Mouse (Mus musculus) liver, embryonic 15.5 days (tissue): ENCODE measurements around the gene Txn2. TPM values are rescaled to one million over a fixed set of nuclear protein-coding genes. Genes with fewer than 3 reads are reported as not detected.

Experiments
- ATAC-seq: fragments of 200-750 bp; cut with Nextera tagmentation; 2 replicates; pipeline ENCODE4 v1.8.0; 2017; ENCODE audit warnings: moderate number of reproducible peaks, mild to moderate bottlenecking, moderate library complexity; ENCODE audit not compliant: insufficient read depth
- H3K27ac ChIP-seq: fragments of 300-500 bp; sonication (generic); replicated peaks from 2 replicates; pipeline ENCODE4 v1.5.1; 2015; ENCODE audit warnings: mild to moderate bottlenecking, inconsistent platforms
- H3K27me3 ChIP-seq: fragments of 300-500 bp; sonication (generic); 2 replicates; pipeline ENCODE4 v1.6.1; 2015; ENCODE audit warnings: mild to moderate bottlenecking, inconsistent platforms
- H3K36me3 ChIP-seq: fragments of 300-500 bp; sonication (generic); replicated peaks from 2 replicates; pipeline ENCODE4 v1.6.1; 2015; ENCODE audit warnings: moderate library complexity, mild to moderate bottlenecking, inconsistent platforms
- H3K4me1 ChIP-seq: fragments of 300-500 bp; sonication (generic); replicated peaks from 2 replicates; pipeline ENCODE4 v1.6.1; 2015; ENCODE audit warnings: inconsistent platforms
- H3K4me2 ChIP-seq: fragments of 300-500 bp; sonication (generic); 2 replicates; pipeline ENCODE4 v1.6.1; 2015; ENCODE audit warnings: moderate library complexity, mild to moderate bottlenecking, inconsistent platforms
- H3K4me3 ChIP-seq: fragments of 300-500 bp; sonication (generic); replicated peaks from 2 replicates; pipeline ENCODE4 v1.5.1; 2015; ENCODE audit warnings: mild to moderate bottlenecking, inconsistent platforms
- H3K9ac ChIP-seq: fragments of 300-500 bp; sonication (generic); 2 replicates; pipeline ENCODE4 v1.6.1; 2015; ENCODE audit warnings: moderate library complexity, mild to moderate bottlenecking, inconsistent platforms
- H3K9me3 ChIP-seq: fragments of 300-500 bp; sonication (generic); replicated peaks from 2 replicates; pipeline ENCODE4 v1.6.1; 2016; ENCODE audit warnings: inconsistent platforms
- WGBS: fragments of 180-500 bp; shearing (Covaris S2); methylation state at CpG from one replicate; pipeline ENCODE4 v1.1.7; 2015; ENCODE audit warnings: mixed read lengths; ENCODE audit not compliant: insufficient replicate concordance; 5-methylcytosine and 5-hydroxymethylcytosine counted together
- polyA plus RNA-seq: library from polyadenylated mRNA; unstranded; fragments of >200 nt; fragmentation: Nextera tagmentation; extraction: Ambion mirVana; gene quantifications from 2 replicates; pipeline ENCODE4 v1.2.1, GENCODE M21; 2015

Gene Txn2
- polyA plus RNA-seq, 1 experiment from 2014 or later, result 185 TPM

DNA sequence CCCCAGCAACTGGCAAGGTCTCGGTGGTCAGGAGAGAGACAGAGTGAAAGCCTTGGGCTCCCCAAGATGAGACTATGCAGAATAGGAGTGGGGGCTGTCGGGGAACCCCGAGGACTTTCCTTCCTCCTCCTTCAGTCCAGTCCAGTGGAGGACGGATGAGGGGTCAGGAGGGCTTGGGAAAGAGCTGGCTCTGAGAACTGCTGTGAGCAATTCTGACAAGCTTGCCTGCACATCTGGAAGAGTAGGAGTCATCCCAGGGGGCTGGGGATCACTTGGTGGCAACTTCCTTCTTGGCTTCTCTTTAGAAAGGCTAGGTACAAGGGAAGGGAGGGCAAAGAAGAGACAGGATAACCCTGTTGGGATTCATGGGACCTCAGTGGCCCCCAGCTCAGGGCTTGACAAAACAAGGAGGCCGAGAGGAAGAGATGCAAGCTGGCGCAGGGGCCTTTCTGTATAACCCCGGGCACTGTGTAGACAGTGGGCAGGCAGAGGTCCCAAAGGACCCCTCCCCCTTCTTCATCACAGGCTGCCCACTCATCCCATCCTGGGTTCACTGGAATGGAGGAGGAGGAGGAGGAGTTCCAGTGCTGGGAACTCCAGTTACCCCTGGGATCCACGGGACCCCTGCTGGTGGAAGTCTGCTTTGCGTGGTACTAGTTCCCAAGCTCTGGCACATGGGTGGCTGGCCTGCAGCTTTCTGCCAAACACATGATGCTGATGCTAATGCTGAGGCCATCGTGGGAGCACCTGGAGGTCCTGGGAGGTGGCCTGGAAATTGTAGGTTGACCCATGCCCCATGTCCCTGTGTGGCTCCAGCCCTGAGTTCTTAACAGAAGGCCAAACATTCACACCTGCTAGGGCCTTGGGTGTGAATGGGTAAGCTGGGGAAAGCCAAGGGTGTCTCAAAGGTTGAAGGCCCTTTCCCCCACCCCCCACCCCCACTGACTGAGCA, 8.0 kb downstream of the Txn2 start:
- no peak overlapping the region for H3K9ac ChIP-seq
- ATAC-seq, result no peak
- H3K9me3 ChIP-seq, result no peaks in the 10 kb centered on the region
- 82% methylated on average over 10 of the region's 10 CpGs for WGBS
- H3K4me3 ChIP-seq, result no peak overlapping the region
- H3K27me3 ChIP-seq, result no peaks in the 10 kb centered on the region
- H3K4me1 ChIP-seq, result peaks cover 28% of the 10 kb centered on the region; the same call in 1 of the 2 replicates
- H3K4me2 ChIP-seq, result no peak overlapping the region
- H3K27ac ChIP-seq, result no peak overlapping the region
- peaks cover 91% of the 10 kb centered on the region for H3K36me3 ChIP-seq

DNA sequence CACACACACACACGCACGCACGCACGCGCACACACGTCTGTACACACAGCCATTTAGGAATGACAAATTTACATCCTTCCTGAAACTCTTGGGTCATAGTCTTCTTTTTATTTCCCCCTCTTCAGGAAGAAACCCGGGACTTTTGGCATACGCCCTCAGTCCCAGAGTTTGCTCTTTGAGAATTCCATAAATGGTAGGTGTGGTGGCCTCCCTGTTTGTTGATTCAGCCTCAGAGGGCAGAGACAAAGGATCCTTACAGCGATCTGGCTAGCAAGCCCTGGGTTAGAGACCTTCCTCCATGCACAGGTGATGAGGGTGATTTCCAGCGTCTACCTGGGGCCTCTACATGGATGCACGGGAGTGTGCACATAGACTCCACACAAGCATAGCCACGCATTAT, 9.4 kb downstream of the Txn2 start:
- no peak overlapping the region for H3K4me2 ChIP-seq
- H3K4me3 ChIP-seq, result no peak overlapping the region
- no peak overlapping the region for H3K27ac ChIP-seq
- peaks cover 28% of the 10 kb centered on the region; the same call in 1 of the 2 replicates for H3K4me1 ChIP-seq
- no peak overlapping the region for H3K9ac ChIP-seq
- no peaks in the 10 kb centered on the region for H3K27me3 ChIP-seq
- peaks cover 93% of the 10 kb centered on the region for H3K36me3 ChIP-seq
- H3K9me3 ChIP-seq, result no peaks in the 10 kb centered on the region
- 88% methylated on average over 12 of the region's 12 CpGs for WGBS
- no peak for ATAC-seq

DNA sequence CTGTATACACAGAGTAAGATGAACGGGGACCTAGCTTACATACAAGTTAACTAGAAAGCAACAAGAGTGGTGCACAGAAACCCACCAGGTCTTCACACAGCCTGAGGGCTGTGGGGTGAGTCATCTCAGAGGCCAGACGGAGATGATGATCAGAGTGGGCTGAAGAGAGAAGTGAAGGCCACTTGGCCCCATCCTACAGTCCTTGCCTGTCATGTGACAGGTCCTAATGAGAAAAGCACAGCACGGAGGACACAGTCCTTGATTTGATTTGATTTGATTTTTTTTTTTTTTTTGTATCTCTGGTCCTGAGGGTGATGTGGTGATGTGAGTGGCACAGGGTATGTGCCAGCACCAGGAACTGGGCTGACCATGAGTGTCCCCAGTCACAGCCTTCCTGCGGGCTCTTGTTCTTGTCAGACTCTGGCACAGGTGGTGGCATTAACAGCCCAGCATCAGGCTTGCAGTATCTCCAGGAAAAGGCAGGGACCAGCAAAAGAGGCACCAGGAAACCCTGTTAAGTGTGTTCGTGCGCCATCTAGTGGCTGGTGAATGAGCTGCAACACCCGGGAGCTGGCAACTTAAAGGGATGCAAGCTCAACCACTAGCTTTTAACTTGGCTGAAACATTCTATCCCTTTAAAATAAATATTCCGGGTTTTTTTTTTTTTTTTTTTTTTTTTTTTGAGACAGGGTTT, 11.8 kb downstream of the Txn2 start:
- WGBS, result 32% methylated on average over 8 of the region's 8 CpGs
- Histone ChIP-seq H3K4me3 (no peak overlapping the region), H3K4me2 (no peak overlapping the region), H3K36me3 (peaks cover 77% of the 10 kb centered on the region), H3K9ac (no peak overlapping the region), H3K9me3 (no peaks in the 10 kb centered on the region), H3K27me3 (no peaks in the 10 kb centered on the region), H3K27ac (no peak overlapping the region), H3K4me1 (peaks cover 25% of the 10 kb centered on the region)
- no peak for ATAC-seq

DNA sequence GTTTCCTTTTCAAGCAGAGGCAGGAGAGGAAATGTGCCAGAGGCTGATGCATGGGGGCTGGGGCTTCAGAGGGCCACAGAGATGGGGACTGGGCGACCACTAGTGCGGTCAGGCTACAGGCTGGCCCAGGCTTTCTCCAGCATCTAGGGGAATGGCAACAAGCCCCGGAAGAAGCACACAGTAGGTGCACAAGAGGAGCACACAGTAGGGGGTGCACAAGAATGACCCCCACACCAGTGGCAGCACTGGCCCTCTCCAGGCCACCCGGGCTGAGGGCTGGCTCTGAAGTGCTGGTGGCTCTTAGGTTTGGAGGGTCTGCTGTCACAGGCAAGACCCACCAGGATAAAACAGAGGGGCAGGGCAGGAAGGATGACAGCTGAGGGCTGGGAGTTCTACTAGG, 13.5 kb downstream of the Txn2 start:
- peaks cover 61% of the 10 kb centered on the region for H3K36me3 ChIP-seq
- 88% methylated on average over 4 of the region's 4 CpGs for WGBS

DNA sequence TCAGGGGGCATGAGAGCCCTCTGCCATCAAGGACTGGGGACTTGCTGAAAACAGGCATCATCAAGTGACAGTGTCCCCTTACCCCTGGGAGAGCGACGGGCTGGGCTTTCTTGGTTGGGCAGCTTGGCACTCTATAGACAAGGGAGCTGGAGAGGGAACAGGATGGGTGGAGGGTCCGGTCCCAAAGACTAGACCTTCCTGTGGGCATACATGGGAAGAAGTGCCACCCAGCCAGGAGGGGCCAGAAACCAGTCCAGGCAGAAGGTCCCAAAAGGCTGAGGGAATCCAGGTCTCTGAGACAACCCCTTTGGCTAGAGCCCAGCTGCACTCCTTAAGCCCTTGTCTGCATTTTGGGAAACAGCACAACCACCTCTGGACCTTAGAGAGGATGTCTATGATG, 14.3 kb downstream of the Txn2 start:
- H3K9me3 ChIP-seq, result no peaks in the 10 kb centered on the region
- WGBS, result 91% methylated on average over 3 of the region's 3 CpGs
- no peak overlapping the region for H3K9ac ChIP-seq
- H3K27me3 ChIP-seq, result no peaks in the 10 kb centered on the region
- ATAC-seq, result no peak
- no peak overlapping the region for H3K27ac ChIP-seq
- H3K4me3 ChIP-seq, result no peak overlapping the region
- H3K4me2 ChIP-seq, result no peak overlapping the region
- H3K4me1 ChIP-seq, result peaks cover 20% of the 10 kb centered on the region
- peaks cover 54% of the 10 kb centered on the region for H3K36me3 ChIP-seq

More for the DNA sequence above, 13.5 kb downstream of the Txn2 start:
- Histone ChIP-seq H3K4me3 (no peak overlapping the region), H3K27me3 (no peaks in the 10 kb centered on the region), H3K4me1 (peaks cover 20% of the 10 kb centered on the region), H3K27ac (no peak overlapping the region), H3K9ac (no peak overlapping the region), H3K9me3 (no peaks in the 10 kb centered on the region), H3K4me2 (no peak overlapping the region)
- ATAC-seq, result no peak

DNA sequence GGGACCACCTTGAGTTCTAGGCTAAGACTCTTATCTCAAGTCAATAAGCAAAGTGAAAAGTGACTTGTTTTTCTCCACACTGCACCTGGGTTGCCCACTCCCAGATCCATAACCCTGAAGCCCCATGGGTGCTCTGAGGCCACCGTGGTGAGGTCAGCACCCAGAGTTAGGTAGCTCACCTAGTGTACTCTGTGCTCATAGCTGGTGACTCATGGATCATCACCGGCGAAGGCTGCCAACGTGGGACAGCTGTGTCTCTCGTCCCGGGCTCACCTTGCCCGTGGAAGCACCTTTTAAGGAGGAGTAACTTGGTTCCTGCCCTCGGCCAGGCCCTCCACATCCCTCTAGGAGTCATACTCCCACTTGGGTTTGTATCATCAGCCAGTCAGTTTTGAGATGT, 15.8 kb downstream of the Txn2 start:
- Histone ChIP-seq H3K9ac (no peak overlapping the region), H3K27me3 (no peaks in the 10 kb centered on the region), H3K9me3 (no peaks in the 10 kb centered on the region), H3K27ac (peak overlapping the region; percentile 52; the same call in 1 of the 2 replicates), H3K36me3 (peaks cover 40% of the 10 kb centered on the region), H3K4me3 (no peak overlapping the region), H3K4me2 (no peak overlapping the region), H3K4me1 (peaks cover 20% of the 10 kb centered on the region)
- ATAC-seq, result no peak
- 73% methylated on average over 8 of the region's 8 CpGs for whole genome bisulfite sequencing

DNA sequence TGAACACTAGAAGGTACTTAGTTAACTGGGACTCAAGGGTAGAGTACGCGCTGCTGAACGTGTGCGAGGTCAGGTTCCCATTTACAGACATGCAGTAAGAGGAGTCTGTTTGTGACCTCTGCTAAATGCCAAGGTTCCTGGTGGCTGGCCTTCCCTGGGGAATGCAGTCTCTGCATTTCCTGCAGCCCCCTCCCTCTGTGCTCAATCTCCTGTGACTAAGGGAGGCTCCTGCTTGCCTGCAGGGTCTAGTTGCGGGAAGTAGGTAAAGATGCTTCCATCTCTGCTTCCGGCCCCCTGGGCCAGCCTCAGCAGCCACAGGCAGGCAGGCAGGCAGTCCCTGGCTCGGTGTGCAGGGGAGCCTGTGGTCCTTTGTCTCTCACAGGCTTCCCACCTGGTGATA, 16.2 kb downstream of the Txn2 start:
- no peak overlapping the region for H3K4me2 ChIP-seq
- peak overlapping the region; percentile 52 for H3K27ac ChIP-seq
- no peak overlapping the region for H3K9ac ChIP-seq
- H3K4me3 ChIP-seq, result no peak overlapping the region
- ATAC-seq, result no peak
- peaks cover 35% of the 10 kb centered on the region for H3K36me3 ChIP-seq
- H3K27me3 ChIP-seq, result no peaks in the 10 kb centered on the region
- H3K9me3 ChIP-seq, result no peaks in the 10 kb centered on the region
- H3K4me1 ChIP-seq, result peaks cover 20% of the 10 kb centered on the region
- 64% methylated on average over 7 of the region's 7 CpGs for WGBS

DNA sequence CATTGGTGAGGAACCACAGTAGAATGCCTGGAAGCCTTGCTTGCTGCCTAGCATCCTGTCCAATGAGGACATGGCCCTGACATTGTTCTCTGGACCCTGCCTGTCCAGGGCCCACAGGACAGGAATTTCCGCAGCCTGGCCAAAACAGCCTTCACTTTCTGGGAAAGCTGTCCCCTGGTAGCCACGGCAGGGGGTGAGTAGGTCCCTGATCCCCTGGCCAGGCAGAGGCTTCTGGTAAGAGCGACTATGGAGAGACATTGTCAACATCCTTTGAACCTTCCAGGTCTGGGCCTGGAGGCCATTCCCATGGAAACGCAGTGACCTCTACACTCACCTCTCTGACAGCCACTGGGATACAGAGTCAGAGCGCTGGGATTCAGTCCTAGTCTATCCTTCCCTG, 16.8 kb downstream of the Txn2 start:
- Histone ChIP-seq H3K4me1 (peaks cover 25% of the 10 kb centered on the region), H3K9ac (no peak overlapping the region), H3K36me3 (peaks cover 32% of the 10 kb centered on the region), H3K27ac (peak overlapping the region; percentile 52), H3K27me3 (no peaks in the 10 kb centered on the region), H3K9me3 (no peaks in the 10 kb centered on the region), H3K4me3 (no peak overlapping the region), H3K4me2 (no peak overlapping the region)
- ATAC-seq, result peak; percentile 52; the same call in 1 of the 2 replicates
- 52% methylated on average over 5 of the region's 5 CpGs for WGBS

DNA sequence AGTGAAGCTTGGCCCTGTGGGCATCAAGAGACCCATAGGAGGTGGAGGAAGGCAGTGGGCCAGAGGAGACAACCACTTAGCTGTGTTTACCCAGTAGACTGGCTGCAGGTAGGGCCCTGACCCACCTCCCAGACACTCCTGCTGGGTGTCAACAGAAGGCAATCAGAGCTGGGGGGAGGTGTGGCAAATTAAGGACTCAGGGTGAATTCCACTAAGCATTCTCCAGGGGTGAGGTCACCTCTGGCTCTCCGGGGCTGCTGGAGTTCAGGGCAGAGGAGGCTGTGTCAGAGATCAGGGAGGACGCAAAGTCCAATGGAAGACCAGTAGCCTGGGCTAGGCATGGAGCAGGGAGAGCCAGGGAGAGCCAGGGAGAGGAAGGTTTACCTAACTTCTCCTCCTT, 17.7 kb downstream of the Txn2 start:
- Histone ChIP-seq H3K4me1 (peaks cover 33% of the 10 kb centered on the region), H3K27me3 (peaks cover 5% of the 10 kb centered on the region), H3K9me3 (no peaks in the 10 kb centered on the region), H3K27ac (0 out of 2 replicates have a peak overlapping the region, but pooled peaks have one; percentile 41), H3K36me3 (peaks cover 24% of the 10 kb centered on the region), H3K9ac (no peak overlapping the region), H3K4me3 (no peak overlapping the region), H3K4me2 (no peak overlapping the region)
- ATAC-seq, result peak; percentile 65
- 30% methylated on average over 2 of the region's 2 CpGs for WGBS

DNA sequence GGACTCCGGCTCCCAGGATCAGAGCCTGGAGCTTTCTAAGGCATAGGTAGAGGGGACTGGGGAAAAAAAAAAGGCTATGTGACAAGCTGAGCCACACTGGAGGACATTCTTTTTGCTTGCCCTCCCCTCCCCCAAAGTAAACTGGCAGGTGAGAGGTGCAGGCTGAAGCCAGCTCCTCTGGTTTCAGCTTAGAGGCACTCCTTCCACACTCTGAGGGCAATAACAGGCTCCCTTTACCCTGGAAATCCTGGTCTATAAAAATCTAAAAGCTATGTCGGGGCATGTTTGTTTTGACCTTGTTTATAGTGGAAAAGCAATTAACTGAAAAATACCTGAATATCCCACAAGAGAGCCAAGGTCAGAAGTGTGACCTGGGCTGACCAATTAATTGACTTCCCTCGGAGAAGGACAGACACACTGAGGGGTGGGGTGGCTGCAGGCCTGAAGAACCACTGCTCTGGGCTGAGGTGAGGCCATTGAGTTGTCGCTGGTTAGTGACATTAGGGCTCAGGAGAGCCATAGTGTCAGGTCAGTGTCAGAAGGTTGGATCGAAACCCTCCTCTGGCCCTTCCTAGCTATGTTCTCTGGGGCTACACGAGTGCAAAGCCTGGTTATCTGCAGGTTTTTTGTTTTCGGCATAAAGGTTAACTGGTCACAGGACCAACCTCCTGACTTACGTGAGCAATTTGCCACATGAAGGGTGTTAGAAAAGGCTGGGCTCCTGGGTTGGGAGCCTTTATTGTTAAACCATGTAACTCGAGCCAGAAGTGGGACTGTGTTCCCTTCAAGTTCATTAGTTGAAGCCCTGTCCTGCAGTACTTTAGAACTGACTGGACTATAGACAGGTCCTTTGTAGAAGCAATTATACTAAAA, 20.9 kb downstream of the Txn2 start:
- 48% methylated on average over 9 of the region's 9 CpGs for WGBS
- Histone ChIP-seq H3K27me3 (peaks cover 22% of the 10 kb centered on the region), H3K4me3 (no peak overlapping the region), H3K9ac (no peak overlapping the region), H3K36me3 (no peaks in the 10 kb centered on the region), H3K4me2 (no peak overlapping the region), H3K4me1 (peaks cover 45% of the 10 kb centered on the region), H3K27ac (no peak overlapping the region; the same call in none of the 2 replicates), H3K9me3 (no peaks in the 10 kb centered on the region)
- ATAC-seq, result no peak
